Mouse (Mus musculus): ENCODE measurements at regions not wholly inside any gene's neighbourhood (a gene's known extent, or its start where the extent isn't known, plus 50 kb on each side); places are given as distances from the start of the nearest gene placed in this dataset.

DNA sequence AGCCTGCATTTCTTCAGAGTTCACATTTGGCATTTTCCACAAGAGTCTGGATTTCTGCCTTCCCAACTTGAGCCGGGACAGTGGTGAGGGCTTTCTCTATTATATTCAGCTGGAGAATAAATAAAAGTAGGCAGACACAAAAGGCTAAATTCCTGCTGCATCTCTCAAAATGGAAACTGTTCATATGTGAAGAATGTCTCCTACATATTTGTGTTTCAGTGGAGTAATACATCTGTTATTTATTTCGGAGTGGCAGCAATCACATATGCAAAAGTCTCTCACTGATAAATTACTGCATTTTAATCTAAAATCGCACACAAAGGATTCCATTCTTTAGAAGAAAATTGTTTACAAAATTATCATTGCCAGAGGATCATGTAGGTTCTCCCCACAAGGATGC, 230.9 kb upstream of the Tank start:
- DNase-seq = no peak

DNA sequence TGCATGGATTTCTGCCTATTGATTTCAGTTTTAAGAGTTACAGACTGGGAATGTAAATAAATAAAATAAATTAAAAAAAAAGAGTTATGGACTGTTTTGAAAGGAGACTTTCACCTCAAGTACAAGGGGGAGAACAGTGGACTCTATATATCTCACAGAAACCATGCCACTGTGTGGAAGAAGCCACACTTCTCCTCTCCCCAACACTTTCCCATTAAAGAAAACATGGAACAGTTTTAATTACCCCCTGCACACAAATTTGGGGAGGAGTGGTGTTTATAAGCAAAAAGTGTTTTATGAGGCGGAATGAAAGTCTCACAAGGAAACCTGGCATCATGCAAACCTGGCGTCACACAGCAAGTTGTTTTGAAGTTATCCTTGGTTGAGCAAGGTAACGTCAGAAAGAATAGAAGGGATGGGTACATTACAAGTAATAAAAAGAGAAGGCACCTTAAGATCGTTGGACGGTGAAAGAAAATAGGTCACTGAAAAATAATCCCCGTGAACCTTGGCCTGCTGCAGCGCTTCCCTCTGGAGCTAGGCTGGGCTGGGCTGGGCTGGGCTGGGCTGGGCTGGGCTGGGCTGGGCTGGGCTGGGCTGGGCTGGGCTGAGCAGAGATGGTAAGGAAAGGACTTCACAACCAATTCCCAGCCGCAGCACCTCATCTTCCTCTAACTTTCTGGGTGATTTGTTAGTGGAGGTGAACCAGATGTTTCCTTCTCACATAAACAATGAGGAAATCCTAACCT, 232.2 kb upstream of the Tank start:
- DNase-seq = no peak

DNA sequence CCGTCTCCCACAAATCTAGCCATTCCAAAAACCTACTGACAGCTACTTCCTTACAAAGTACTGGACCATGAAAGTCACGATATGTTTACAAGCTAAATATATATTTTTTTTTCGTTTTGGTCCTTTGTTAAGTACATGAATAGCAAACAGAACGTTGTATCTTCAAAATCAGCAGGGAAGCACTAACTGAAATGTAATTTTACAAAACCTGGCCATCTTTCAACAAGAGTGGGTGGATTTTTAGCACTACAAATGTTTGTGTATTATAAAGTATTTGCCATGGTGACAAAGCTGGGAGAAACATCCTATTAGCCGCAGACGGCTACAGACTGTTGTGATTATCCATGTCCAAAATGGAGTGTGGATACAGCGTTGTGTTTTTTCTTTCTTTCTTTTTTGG, 233.1 kb upstream of the Tank start:
- no peak for DNase-seq

DNA sequence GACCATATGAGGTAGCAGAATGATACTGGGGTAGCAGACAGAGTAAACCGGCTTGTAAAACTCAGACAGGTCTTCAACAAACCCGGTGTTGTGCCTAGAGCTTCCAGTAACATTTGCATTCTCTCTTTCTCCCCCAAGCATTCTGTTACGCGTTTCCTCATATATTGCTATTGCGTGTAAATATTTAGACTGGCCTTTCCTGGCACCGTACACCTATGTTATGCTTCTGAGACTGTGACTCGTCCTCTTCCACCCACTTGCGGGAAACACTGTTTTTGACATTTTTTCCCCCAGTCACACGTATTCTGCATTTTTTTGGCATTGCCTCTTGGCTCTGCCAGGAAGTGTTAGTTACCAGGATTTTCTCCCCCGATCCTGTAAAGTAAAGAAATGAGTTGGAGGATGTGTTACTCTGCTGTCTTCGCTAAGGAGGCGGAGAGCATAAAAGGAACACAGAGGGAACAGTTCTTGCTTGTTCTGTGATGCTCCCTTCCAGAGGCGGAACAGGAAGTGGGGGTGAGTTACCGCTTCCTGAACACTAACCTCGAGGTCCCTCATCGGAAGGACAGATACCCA, 233.7 kb upstream of the Tank start:
- no peak for DNase-seq

DNA sequence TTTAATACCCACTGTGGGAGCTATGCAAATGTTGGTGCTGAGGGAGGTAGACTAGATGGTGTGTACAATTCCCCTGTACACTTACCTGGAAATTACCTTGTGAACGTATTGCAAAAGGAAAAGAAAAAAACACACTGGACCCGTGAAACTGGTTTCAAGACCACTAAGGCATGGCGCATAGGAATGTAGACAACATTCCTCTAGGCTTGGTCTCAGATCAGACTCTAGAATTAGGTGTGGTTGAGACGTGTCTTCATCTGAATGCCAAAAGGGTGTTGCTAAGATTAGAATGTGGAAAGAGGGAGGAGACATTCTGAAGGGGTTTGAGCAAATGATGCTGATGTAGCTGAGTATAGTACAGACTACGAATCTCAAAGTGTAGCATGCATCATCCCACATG, 237.1 kb upstream of the Tank start:
- no peak for DNase-seq

DNA sequence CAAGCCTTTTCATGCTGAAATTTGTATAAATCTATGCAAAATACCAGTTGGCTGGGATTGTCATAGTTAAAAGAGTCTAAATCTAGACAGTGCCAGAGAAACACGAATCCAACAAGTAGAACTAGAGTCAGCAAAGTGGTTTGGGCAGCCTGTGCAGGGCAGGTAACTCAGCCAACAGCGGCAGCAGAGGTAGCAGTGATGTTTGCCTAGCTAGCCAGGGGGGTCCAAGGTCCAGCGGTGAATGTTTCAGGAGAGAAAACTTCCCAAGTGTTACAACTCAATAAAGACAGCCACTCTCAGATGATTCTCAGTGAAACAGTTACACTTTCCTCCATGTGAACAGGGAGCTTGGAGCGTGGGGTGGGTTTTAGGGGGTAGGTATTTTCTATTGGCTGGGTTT, 259.2 kb upstream of the Tank start:
- no peak for DNase-seq

DNA sequence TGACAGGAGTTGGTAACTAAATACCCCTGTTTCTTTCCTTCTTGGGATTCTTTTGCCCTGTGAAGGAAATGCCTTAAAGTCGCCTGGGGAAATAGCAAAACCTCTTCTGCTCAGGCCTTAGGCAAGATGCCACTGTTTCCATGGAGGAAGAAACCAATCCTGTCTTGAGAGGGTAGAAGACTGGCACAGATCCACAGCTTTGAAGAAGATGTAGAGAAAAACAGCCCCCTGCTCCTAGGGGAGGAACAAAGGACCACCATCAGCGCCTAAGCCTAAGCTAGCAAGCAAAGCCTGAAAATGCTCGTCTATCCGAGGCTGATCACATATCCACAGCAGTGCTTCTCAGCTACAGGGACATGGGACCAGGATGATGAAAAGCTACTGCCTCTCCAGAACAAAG, 268.0 kb upstream of the Tank start:
- DNase-seq = no peak

DNA sequence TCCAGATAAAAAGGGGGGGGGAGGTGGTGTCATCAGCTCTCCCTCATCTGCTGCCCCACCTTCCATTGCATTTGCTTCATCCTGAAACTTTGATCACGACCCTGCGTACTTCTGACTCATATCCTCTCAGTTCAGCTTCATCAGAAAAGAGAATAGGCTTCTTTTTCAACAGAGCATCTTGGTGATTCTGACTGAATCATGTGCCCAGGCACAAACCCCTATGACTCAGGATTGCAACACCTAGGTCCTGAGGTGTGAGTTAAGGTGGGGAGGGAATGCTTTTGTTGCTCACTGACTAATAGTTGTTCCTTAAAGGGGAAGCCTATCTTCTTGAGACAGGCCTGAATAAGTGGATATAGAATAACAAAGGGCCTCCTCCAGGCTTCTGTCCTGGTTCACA, 269.2 kb upstream of the Tank start:
- no peak for DNase-seq

DNA sequence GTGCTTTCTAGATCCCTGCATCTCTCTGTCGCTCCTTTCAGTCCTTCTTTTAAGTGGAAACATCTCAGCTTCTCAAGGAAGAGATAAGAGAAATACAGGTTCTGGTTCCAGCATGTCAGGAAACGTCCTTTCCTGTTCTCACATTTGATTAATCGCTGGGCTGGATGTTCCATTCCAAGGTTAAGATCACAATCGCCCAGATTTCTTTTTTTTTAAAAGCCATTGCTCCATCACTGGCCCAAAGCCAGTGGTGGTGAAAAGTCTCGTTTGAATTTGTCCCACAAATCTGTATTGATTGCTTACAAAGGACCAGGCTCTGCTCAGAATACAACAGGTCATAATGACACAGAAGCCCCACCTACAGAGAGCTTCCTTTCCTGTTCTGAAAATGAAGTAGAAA, 281.2 kb upstream of the Tank start:
- DNase-seq = peak; percentile 49

DNA sequence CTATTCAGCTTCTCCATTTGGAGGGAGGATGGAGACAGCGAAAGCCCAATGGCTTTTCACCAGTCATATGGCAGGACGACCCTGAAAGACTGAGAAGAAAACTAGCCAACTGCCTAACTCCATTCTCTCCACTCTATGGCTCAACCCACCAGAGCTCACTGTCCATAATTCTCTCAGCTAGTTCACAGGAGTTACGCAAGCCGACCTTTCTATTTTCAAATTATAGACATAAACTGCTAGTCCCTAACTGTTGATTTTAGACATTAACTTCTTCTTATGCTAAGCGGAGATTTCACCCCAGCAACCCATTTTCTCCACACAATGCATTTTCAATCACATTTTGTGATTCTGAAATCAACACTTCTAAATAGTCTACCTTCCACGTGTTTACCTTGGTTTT, 281.8 kb upstream of the Tank start:
- DNase-seq = no peak

DNA sequence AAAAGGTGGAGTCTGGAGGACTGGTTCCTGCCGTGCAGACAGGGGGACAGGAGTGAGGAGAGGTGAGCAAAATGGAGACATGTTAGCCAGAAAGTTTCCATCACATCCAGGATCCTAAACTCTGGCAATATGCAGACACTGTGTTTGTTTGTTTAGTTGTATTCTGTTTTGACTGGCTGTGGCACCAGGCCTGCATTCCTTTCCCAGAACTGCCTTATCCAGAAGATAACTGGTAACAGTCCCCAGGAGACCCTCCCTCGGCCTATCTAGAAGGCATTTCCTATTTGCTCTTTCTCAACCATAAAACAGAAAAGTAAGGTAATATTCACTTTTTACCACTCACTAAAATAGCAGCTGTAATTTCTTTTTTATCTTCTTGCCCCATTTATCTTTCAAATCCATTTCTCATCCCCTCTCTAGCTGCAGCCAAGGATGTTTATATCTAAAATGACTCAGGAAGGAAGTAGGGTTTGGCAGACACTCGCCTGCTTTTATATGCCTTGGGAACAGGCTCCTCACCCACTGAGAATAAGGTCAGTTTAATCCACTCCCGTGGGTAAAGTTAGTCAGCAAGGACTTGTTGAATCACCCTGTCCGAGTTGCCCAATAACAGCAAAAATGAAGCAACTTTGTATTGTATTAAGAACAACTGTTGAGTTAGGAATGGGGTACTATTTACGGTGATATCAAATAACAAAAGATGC, 283.0 kb upstream of the Tank start:
- DNase-seq = no peak

DNA sequence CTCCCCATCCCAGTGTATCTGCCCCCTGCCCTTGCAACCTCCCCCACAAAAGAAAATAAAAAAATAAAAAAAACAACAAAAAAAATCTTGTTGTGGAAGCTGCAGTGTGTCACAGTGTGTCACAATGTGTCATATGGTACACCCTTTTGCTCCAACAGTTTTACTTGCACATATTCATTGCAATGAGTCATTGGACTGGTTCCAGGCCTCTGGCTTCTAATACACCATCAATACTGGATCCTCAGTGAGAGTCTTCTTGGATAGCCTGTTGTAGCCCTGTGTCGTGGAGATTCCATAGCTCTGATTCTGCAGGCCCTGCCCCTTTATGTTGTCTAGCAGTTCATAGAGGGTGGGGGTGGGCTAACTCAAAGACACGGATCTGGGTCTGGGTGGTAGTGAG, 290.1 kb upstream of the Tank start:
- DNase-seq = no peak

DNA sequence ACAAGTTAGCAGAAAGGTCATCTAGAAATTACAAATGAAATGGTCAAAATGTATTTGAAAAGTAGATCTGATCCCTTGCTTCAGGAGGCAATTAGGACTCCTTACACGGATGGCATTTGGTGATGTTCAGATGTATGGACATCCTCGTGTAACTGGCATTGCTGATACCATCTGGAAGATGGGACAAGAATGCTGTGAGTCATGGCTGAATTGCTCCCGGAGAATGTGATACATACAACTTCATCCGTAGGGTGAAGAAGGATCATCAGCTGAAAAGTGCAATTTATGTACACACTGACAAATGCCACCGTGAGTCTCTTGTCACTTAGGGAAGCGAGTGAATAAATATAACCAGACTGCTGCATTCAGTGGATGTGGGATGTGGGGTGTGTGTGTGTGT, 293.7 kb upstream of the Tank start:
- DNase-seq = no peak

DNA sequence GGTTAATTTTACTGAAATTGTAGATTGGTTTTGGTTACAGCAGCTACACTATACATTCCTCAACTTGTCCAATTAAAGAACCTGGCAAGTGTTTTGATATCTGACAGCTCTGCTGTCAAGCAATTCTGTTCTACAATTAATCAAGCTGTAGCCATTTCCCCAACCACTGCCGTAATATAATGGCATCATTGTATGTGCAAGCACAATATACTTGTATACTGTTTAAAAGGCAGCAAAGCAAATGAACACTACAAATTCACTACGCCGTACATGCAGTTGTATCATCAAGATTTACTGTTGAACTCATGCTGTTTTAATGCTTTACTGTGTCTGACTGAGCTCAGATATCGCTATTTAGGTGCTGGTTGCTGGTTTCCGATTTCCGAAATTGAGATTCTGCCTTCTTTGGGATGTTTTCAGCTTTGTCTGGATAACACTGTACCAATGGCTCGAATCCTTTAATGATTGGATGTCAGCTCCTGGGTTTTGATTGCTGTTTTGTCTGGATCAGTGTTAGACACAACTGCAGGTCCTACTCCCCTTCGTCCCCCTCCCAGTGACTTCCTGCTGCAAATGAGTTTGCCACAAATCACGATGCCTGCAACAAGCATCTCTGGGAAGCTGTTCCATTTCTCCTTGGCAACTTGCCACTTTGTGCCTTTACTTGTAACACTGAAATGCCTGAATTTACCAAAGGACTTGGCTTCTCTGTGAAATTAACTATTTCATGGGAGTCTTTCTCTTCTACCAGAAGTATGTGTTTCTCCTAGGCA, 294.4 kb upstream of the Tank start:
- no peak for DNase-seq

DNA sequence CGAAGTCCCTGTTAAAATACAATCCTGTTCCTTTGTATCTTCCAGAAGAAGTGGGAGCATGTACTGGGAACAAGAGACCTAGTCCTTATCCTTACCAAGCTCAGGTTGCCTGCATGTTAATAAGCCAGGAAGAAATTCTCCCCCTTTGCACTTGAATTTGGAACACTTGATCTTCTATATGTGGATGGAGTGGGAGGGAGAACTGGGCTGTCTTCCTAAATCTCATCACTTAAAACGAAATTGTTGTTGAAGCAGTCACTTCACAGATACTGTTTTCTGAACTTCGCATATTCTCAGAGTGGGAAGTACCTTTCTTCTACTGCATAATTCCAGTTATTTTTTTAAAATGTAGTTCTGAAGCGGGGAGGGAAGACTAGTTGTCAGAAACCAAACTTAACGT, 305.7 kb upstream of the Tank start:
- no peak for DNase-seq

DNA sequence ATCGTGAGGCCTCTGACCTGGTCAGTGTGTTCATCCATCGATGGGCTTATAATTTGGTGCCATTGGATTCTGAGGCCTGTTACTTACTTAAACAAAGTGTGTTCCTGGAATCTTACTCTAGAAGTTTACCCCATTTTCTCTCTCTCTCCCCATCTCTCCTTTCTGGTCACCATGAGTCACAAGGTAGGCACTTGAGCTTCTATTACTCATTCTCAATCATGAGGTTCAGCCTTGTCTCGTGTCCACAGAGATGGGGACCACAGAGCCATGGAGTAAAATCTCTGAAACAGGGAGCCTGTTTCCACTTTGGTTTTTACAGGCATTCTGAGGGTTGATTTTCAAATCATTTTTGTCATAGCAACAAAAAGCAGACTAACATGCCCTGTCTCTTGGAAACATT, 304.7 kb upstream of the Rbms1 start:
- no peak for DNase-seq

DNA sequence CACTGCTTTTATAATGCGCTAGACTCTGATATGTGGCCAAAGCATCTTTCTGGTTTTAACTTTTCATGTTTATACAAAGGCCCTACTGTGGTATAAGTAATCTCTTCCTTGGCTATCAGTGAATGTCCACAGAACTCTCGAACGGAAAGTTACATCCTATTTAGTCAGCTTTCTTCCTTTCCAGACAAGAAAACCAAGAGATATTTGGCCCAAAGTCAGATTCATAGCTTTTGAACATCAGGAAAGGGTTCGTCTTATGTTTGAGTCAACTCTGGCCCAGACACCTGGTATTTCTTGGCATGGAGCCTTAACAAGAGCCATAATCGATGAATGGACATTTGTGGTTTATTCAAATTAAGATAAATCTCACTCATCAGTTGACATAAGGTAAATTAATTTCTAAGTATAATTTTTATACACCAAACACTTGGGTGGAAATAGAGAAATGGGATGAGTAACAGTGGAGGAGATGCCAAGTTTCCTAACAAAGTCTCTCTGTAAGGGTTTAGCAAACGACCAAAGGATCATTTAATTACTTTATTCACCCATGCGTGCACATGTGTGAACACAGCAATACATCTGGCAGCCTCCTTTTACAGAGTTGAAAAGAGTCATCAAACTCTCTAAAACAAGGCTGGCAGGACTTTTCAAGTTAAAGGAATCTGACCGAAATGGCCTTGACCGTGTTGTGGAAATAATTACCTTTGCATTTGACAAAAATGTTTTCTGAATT, 287.2 kb upstream of the Rbms1 start:
- DNase-seq = no peak

DNA sequence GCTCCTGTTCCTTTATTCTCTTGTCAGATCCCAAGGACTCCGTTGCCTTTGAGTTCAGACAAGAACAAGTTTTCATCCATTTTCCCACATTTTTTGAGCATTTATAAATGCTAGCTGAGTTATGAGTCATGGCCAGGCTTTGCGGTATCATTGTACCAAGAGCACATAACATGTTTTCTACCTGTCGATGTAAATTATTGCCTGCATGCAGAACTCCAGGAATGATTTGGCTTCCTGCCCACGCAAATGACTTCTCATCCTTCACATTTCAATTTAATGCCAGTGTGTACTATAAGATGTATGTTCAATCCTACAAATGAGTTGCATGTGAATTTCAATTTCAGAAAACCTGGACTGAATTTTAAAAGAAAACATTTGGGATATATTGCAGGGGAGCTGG, 285.0 kb upstream of the Rbms1 start:
- no peak for DNase-seq

DNA sequence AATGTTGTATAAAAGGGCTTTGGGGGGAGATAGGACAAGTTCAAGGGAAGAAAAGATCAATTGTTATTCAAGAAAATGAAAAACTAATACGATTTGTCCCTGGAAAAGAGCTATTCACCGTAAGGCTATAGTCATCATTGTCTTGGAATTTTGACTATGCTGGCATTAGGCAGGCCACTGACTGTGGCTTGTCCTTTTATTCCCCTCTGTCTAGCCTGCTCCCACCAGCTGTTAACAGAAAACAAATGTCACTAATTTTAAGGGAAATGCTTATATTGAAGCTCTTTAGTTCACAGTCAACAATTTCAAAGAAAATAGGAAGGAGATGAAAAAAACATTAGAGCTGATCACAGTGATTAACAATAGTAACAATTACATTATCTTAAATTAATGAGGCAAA, 284.3 kb upstream of the Rbms1 start:
- no peak for DNase-seq

DNA sequence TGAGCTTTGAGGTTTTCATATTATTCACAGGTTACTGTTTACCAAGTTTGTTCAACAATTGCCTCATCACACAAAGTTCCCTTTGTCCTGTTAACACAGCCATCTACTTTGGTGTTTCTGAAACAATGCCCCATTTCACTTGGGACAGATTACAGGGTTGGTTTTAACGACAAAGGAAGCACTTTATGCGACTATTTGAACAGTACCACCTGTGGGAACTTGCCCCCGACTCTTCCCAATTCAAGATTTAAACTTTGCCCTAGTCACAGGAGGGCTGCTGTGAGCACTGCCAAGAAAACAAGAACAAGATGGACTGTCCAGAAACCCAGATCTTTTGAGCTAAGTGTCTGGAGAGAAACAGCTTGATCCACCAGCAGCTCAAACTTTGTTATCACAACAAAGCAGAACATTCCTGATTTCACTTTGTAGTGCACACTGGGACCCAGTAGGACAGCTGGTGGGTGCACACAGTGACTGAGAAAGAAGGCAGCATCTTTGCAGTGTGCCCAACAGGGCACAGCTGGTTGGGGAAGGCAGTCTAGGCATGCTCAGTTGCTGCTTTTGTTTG, 283.8 kb upstream of the Rbms1 start:
- no peak for DNase-seq

DNA sequence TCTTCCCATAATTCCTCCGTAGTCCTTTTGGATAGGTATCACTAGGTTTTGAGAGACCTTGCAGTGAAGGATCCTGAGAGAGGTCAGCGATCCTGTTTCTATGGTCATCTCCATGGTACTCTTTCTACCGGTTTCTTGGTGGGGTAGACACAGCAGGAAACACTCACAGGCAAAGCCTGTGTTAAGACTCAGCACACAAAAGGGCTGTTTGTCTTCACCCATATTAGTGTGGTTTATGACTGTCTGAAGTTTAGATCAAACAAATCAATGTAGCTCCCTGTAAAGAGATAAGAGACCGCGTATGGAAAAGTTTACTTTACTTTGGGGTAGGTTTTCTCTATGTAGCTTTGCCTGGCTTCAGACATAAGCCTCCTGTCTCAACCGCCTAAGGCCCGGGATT, 282.5 kb upstream of the Rbms1 start:
- DNase-seq = no peak

DNA sequence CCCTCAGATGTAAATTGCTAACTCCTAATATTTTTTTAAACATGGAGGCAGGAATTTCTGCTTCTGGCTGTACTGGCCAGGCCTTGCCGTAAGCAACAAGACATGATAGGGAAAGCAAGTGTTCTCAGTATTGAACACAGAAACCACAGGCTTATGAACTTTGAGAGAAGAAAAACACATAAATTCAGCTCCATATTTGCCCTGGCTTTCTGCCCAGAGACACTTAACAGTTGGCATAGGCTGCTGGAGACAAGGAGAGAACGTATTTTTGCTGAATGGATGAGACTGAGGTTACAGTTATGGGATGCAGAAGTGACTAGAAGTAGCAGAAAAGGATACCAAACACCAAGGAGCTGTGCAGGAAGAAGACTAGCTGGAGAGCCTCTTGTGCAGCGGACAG, 258.7 kb upstream of the Rbms1 start:
- no peak for DNase-seq
